Mouse (Mus musculus): ENCODE measurements around the gene Grm4.
A peak's percentile ranks its signal among the peaks of the same experiment; 100 is the strongest.

Grm4 gene

DNA sequence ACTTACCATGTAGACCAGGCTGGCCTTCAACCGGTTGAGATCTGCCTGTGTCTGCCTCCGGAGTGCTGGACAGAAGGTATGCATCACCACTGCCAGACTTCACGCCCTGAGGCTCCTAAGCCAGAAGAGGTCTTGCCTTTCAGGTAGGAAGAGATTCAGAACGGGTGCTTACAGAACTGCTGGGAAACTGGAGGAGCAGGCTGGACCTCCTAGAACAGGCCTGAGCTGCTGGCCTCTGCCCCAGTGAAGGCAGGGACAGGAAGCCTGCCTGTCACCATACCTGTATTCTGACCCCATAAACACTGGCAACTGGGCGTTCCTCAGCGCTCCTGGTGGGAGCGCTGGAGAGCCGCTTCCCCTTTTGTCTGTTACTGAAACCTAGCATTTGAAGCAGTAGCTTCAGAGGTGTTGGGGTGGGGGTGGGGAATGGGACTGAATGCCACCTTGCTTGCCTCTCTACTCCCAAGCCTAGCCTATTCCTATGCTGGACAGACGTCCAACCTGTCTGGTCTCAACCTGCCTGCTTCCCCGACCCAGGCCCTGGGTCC is 30.3 kb upstream of the Grm4 start:
- DNase-seq, result no peak

DNA sequence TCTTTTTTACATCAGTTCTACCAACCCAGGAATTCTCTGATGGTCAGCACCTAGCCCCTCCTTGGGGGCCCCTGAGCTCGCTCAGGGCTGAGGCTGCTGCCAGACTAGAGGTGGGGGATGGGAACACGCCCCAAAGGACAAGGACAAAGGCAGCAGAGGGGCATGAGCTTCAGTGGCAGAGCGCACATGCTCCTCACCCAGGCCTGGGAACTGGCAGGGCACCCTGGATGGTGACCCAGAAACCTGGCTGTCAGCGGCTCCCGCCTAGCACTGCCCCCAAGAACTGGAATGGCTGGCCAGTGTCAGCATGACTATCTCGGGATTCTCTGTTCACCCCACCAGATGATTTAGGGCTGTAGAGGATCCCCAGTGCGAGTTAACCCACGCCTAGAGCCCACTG is 28.0 kb upstream of the Grm4 start:
- no peak for DNase-seq

DNA sequence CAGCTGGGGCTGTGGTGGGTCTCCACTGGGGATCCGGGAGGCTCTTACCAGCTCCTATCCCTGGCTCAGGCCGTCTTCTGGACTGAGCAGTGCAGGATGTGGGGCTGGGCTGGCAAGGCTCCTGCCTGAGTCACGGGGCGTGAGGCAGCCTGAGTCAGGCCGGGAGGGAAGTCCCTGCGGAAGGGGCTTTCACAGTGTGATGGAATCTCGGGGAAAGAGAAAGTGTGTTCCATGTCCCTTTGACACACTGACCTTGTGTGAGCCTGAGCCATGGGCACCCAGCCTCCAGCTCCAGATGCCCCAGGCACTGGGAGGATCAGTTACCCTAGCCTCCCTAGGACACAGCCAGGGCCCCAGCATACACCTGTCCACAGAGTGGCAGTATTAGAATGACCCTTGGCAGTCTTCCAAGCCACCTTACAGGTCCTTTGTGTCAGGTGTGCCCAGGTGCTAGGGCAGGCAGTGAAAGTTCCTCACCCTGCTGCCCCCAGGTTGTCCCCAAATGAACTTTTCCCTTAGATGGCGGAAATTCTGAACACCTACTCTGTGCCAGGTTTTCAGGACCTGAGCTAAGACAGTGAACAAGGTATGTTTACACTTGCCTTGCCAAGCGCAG is 26.2 kb upstream of the Grm4 start:
- no peak for DNase-seq

DNA sequence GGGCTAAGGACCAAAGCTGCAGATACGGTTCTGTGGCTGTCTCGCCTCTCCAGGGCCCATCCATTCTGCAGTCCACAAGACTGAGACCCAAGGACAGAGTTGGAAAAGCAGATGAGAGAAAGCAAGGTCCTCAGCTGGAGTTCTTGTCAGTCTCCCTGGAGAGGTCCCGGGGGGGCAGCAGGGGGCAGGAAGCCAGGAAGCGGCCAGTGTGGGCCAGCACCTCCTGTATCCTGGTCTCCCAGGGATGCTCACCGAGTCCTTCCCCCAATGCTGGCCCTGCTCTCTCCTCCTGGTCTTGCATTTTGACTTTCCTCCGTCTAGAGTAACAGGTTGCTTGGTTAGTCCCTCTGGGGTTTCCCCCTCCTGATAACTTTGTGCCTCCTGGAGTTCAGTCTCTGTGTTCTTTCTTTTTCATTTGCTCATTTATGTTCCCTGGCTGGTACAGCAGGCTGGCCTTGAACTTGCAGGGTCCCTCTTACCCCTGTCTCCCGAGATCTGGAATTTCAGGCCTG is 25.4 kb upstream of the Grm4 start:
- no peak for DNase-seq

DNA sequence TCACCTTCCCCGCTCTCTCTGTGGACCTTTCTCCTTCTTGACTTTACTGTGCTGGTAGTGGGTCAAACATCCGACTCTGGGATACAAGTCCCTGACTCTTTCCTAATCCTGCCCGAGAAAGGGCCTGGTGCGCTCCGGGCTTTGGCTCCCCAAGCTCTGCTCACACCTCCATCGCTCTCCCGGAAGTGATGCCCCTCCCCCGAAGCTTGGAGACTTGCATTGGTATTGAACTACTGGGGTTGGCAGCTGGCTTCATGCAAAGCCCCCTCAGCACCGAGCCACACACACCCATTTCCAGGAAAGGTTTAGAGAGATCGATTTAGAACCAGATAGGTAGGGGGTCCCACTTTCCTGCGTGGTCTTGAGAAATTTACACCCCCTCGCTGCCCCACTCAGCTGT is 24.8 kb upstream of the Grm4 start:
- DNase-seq, result no peak

DNA sequence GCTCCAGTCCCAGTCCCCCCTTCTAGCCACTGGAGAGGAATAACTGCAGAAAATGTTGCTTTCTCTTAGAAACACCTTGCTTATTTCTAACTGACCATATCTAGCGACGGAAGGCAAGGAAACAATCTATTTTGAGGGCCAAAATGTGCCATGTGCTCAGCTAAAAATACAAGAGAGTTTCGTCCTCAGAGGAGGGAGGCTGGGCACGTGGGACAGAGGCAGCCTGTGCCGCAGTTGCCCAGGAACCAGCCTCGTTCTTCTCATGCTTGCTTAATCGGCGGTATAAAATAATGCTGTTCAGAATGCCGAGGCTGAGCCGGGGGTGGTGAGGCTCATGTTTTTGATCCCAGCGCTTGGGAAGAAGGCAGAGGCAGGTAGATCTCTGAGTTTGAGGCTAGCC is 23.3 kb upstream of the Grm4 start:
- no peak for DNase-seq

DNA sequence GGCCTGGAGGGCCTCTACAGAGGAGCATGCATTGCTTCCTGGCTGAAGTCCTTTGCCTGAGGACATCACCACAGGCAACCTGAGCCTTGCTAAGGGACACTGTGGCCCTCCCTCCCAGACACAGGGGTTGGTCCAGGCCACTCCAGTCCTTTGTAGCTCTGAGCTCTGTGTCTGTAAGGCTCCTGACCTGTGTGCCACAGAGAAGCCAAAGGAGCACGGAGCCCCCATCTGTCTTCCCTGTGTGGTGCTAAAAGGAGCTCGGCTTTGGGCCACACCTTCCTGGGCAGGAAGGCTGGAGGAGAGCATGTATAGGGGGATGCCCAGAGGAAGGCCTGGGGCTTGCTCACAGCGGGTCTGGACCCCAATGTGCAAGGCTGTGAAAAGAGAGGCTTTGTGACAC is 20.8 kb upstream of the Grm4 start:
- DNase-seq, result no peak

DNA sequence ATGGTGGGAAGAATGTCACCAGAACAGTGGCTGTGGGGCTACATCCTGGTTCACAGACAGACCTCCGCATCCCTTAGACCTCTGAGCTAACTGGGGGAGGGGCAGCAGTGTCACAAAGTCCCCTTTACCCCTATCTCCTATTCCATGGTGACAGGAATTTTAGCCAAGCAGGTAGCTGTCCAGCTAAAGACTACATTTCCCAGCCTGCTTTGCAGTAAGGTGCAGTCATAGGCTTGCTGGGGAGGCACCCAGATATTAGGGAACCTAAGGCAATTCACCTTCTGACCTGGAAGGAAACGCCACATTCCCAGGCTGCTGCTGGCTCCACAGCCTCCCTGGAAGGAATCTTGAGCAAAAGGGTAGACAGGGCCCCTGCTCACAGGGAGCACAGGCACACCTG is 20.1 kb upstream of the Grm4 start:
- no peak for DNase-seq

DNA sequence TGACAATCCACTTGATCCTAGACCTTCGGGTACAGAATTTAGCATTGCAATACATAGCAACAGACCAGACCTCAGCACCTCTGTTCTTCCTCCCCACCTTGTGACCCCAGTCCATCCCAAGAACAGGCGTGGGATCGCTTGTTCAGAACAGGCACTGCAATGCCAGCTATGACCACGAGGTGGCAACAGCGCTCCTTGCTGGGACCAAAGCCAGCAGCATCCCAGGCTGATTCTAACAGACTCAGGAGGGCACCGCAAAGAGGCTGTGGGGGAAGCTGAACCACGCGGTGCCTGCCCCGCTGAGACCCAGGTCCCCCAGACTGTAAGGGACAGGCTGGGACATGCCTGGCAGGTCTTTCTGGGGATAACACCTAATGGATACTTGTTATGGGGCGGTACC is 13.5 kb upstream of the Grm4 start:
- peak; percentile 92 for DNase-seq

DNA sequence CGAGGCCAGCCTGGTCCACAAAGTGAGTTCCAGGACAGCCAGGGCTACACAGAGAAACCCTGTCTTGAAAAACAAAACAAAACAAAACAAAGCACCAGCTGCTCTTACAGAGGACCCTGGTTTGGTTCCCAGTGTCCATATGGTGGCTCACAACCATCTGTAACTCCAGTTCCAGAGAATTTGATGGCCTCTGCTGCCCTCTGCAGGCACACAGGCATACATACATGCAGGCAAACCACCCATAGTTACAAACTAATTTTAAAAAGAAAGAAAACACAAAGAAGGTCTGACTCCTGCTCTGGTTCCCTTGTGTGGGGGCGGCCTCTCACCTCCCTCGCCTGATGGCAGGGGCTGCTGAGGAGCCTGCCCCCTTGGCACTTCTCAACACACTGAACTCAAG is 12.2 kb upstream of the Grm4 start:
- no peak for DNase-seq

DNA sequence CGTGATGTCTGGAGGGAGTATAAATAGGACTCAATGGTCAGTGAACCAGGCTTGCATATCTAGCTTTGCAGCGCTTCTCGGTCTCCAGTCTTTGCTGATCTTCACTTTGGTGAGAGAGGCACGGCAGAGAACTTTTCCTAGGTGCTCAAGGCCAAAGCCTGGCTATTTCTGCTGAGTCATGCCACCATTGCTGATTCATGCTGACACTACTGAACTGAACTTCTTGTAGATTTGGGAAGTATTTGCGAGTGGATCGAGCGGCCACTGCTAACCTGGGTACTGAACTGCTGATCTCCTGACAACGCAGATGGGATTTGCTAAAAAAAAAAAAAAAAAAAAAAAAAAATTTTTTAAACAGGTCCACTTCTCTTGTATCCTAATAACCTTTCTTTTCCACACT is 10.9 kb upstream of the Grm4 start:
- DNase-seq, result no peak

DNA sequence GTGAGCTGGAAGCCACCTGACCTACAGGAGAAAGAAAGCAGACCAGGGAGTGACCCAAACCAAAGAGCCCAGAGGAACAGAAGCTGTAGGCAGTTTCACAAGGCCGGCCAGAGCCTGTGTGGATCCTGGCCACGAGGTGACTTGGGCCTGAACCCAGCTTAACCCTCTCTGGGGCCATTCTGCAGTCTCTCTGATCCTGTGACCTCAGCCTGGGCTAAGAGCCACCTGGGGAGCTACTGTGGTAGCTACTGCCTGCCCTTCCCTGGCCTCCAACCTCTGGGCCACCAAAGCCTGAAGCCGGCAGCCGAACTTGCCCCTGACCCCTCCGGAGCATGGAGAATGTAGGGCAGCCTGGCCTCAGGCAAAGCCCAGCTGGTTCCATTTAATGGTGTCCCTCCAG is 7.6 kb upstream of the Grm4 start:
- no peak for DNase-seq

DNA sequence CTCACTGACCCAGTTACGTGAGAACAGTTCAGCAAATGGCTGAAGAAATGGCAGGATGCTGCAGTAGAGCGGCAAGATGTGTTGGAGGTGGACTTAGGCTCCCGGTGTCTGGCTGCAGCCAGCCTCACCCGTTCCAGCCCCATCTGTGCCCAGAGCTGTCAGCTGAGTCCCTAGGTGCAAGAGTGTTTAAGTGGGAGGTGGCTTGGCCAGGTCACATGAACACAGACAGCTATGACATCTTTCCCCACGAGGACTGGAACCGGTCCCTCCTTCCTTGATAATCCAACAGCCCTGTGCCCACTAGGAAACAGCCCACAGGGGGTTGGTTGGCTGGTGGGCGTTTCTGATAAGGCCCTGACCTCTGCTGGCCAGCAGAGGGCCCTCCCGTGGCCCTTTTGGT is 6.8 kb upstream of the Grm4 start:
- no peak for DNase-seq

DNA sequence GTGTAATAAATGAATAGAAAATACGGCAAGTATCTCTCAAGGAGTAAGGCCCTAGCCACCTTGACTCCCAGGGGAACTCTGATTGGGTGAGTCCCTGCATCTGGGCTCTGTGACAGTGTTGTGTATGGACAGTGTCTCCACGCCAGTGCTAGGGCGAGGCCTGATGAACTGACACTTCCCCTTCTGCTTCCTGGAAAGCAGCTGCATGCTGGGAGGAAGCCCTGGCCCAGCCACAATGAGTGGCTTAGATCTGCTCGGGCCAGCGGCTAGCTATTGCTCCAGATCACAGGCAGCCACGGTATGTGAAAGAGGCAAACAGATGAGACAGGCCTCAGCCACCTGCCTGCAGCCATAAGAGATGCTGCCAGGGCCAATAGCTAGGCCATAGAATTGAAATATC is 6.0 kb upstream of the Grm4 start:
- no peak for DNase-seq

DNA sequence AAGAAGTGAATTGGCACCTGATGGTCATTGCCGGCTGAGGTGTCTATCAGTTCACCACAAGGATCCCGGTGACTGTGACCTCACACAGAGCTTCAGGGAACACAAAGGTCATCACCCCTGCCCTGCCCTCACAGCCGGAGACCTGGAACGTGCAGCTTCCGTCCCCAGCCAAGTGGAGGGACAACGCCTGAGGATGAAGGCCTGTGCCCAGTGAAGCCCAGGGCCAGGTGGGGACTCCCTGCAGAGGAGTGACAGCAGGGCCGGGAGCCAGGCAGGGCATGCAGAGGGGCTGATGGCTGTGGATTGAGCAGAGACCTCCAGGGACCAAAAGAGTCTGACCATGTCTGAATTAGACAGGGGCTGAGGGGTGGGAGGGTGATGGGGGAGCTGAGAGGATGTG is 1.9 kb upstream of the Grm4 start:
- no peak for DNase-seq

DNA sequence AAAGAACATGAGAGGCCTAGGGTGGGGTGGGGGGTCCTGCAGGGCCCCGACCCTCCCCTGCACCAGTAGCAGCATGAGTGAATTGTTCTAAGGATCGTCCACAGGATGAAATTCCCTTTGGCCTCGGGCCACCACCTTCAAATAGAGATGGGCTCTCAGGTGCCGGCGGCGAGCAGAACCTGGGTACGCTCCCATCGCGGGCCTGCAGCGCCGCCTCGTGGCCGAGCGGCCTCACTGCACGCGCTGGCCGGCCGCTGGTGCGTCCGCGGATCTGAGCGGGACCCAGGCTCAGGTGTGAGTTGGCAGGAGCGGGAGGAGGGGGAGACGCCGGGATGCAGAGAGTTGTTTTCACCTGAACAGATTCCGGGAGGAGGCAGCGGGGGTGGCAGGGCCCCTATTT is 646 bp downstream of the Grm4 start:
- DNase-seq, result peak; percentile 54

DNA sequence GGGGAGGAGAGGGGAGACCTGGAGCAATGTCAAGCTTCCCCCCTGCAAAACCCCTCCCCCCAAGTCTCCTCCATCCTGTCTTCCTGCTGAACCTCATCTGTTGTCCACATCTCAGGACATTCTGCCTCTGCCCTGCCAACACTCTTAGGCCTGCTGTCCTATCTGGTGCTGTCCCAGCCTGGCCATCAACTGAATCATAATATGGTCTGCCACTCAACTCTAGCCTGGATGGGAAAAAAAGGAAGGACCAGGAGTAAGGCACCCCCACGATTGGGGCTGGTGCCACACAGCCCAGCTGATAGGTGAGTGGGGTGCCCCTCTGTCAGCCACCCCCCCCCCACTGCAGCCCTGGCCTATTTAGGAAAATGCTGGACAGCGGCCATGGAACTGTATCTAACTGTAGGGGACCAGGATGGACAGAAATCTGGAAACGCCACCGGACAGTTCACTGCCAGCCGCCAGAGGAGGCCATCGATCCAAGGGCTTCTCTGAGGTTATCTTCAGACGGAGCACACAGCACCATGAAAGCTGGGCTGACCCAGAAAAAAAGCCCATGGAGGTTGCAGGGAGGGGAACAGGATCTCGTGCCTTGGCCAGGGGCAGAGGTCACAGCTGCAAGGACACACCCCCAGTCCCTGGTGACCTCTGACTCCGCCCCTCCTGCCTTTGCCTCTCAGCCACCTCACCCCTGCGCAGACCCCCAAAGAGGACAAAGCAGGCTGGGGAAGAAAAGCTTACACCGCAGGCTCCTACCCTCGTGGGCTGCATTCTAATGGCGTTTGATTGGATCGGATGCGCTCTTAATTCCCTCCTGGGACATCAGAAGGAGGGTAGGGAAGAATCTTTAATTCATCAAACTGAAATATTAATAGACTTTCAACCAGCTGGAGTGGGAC is 2.3 kb downstream of the Grm4 start:
- no peak for DNase-seq

DNA sequence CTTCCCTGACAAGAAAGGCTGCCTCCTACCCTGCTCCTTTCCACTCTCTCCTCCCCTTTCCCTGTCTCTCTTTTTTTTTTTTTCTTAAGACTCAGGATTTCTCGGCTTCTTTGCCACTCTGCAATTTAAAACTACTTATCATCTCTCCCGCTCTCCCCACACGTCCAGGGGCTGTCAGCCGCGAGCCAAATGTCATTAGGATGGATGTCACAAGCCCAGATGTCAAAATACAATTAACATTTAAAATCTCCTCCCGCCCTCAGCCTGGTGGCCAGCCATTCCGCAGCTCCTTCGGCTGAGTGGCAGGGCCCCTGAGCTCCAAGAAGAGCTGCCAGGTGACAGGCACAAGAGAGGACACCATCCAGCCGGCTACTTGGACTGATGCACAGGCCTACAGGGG is 2.9 kb downstream of the Grm4 start:
- DNase-seq, result no peak

DNA sequence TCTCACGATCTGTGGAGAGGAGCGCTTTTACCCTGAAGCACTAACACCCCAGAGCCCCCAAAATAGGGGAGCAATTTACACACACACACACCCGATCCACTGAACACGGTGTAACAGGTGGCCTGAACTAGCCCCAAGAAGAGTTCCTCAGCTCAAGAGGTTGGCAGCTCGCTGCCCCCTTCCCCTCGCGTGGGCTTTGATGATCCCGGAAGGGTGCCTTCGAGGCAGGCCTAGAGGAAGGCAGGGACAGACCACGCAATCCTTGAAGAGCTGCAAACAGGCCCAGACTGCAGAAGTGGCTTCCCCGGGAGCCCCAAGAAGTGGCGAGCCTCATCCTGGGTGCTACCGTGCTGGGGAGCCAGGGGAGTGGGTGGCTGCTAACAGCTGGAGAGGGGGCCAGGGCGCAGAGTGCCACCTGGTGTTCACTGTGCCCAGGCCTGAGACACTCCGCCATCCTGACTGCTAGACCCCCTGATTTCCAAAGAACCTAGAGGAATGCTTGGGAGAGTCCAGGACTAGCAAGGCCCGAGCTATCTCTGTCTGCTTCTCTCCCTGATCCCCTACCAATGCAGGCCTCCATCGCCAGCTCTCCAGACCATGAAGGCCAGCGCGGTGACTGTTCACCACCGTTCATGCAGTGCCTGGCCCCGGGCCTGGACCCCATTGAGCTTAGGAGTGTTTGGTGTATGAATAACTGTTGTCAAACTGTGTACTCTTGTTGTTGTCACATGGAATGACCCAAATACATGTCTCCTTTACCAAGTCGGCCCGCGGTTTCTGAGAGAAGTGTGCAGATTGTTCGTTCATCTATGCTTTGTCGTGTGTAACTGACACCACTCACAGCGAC is 7.1 kb downstream of the Grm4 start:
- DNase-seq, result peak; percentile 43

DNA sequence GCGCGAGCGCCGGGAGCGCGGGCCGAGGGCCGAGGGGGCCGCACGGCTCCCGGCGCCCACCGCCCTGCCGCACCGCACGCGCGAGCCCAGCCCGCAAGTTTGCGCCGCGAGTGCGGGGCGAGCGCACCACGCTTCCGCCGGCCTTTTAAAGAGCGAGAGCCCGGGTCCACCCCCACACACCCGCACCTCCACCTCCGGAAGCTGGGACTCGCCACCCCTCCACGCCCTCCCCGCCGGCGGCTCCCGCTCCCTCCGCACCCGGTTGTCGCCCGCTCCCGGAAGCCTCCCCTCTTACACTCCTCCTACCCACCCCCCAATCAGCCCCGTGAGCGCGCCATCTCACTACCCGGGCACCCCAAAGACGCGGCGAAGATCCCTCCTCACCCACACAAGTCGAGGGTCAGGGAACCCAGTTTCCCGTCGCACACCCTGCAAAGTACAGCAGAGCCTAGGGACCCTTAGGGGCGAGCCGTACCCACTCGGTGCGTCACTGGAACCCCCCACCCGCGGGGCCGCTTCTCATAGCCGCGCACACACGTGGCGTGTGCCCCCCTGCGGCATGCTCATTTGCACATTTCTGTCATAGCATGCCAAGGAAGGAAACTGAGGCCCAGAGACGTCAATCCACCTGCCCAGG is 7.8 kb downstream of the Grm4 start:
- DNase-seq, result peak; percentile 31

DNA sequence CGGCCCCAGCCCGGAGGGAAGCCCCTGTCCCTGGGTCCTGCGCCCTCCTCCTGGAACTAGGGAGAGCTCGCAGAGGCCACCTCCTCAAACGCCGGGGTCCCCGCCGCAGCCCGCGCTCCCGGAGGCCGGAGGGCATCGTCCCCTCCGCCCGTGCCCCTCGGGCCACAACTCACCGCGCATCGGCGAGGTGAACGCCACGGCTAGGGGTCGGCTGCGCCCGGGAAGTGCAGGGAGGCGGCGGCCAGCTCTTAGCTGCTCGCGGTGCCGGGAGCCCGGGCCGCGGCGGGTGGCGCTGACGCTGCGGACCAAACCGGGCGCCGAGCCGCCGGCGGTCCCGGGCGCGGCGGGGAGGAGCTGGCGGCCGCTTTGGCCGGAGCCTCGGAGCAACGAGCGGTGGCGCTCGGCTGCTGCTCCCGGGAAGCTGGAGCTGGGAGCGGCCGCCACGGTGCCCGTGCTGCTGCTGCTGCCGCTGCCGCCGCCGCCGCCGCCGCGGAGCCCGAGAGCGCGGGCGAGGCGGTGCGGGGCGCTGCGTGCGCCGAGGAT is 8.5 kb downstream of the Grm4 start:
- no peak for DNase-seq

DNA sequence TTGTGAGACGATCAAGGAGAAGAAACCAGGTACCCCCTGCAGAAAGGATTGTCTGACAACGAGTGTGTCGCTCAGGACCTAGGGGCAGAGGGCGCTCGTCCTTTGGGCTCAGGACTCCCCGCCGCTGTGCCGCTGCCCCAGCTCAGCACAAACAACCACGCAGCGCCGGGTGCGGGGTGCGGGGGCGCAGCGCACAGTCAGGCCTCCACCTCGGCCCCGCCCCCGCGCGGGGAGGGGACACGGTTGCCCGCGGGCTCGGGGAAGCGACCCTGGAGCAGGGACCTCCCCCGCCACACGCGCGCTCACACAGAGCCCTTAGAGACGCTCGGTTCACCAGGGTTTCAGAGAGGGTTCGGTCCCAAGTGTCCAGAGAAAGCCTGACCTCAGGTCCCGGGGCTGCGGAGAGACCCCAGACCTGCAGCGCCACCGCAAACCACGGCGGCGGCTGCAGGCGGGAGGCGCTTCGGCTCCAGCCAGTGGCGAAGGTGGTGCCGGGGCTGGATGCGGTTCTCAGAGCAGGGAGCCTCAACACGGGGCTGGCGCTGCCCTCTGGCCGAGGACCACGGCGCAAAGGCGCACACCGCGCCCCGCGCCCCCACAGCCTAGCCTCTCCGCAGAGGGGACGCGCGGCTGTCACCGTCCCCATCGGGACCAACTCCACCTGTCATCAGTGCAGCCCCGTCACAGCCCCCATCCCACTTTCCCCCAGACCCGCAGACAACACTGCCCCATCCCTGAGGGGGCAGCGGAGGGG is 9.2 kb downstream of the Grm4 start:
- DNase-seq, result peak; percentile 9
